Mouse (Mus musculus) megakaryocyte, embryonic 14.5 days (primary cell): Measurements from ENCODE around the gene Xrcc4. TPM values are rescaled to one million over a fixed set of nuclear protein-coding genes. Genes with fewer than 3 reads are reported as not detected.

ENCODE experiments used
- H3K27me3 ChIP-seq: replicated peaks from 2 replicates; pipeline ENCODE3; 2012; ENCODE audit warnings: inconsistent platforms
- H3K36me3 ChIP-seq: replicated peaks from 2 replicates; pipeline ENCODE3; 2012; ENCODE audit warnings: low read length, inconsistent platforms, mixed read lengths
- H3K4me1 ChIP-seq: 2 replicates; pipeline ENCODE4 v1.6.1; 2012; ENCODE audit warnings: inconsistent platforms
- H3K4me3 ChIP-seq: replicated peaks from 2 replicates; pipeline ENCODE3; 2012; ENCODE audit warnings: moderate library complexity, mild to moderate bottlenecking, inconsistent platforms
- H3K9me3 ChIP-seq: 2 replicates; pipeline ENCODE4 v1.6.1; 2012; ENCODE audit warnings: inconsistent platforms
- FLI1 ChIP-seq: IDR thresholded peaks from 2 replicates; pipeline ENCODE4 v1.6.1; 2012; ENCODE audit warnings: low read length, inconsistent platforms, mixed read lengths
- GATA1 ChIP-seq: IDR thresholded peaks from 3 replicates; pipeline ENCODE4 v1.6.1; 2012; ENCODE audit warnings: mixed read lengths, low read length, inconsistent platforms, borderline replicate concordance
- polyA plus RNA-seq: library from polyadenylated mRNA; stranded (reverse); fragments of >175 nt; gene quantifications from 2 replicates; pipeline ENCODE4 v1.2.3, GENCODE M21; 2012; ENCODE audit warnings: low replicate concordance; ENCODE audit not compliant: insufficient read depth

Xrcc4 gene
- polyA plus RNA-seq, 1 experiment = 0.38 TPM

DNA sequence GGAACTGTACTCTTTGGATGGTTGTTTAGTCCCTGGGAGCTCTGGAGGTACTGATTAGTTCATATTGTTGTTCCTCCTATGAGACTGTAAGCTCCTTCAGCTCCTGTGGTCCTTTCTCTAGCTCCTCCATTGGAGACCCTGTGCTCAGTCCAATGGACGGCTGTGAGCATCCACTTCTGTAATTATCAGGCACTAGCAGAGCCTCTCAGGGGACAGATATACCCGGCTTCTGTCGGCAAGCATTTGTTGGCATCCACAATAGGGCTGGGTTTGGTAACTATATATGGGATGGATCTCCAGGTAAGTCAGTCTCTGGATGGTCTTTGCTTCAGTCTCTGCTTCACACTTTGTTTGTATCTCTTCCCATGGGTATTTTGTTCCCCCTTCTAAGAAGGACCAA is 118.5 kb downstream of the Xrcc4 start:
- Histone ChIP-seq H3K36me3 (peaks cover 7% of the 10 kb centered on the region), H3K4me1 (peaks cover 3% of the 10 kb centered on the region; the same call in 1 of the 2 replicates), H3K27me3 (no peaks in the 10 kb centered on the region), H3K4me3 (no peak overlapping the region), H3K9me3 (no peaks in the 10 kb centered on the region)
- no peak for TF ChIP-seq FLI1
- no peak for TF ChIP-seq GATA1

- no peak for TF ChIP-seq FLI1
- TF ChIP-seq GATA1 = no peak
- Histone ChIP-seq H3K36me3 (peaks cover 7% of the 10 kb centered on the region), H3K4me3 (no peak overlapping the region), H3K27me3 (no peaks in the 10 kb centered on the region), H3K9me3 (no peaks in the 10 kb centered on the region), H3K4me1 (no peaks in the 10 kb centered on the region)
Observed at GRCm38 (mm10) chr13:89968671-89969070, 120.7 kb downstream of the Xrcc4 start.

GRCm38 (mm10) chr13:89944354-89944753 is 145.1 kb downstream of the Xrcc4 start:
- H3K4me3 ChIP-seq = no peak overlapping the region
- no peaks in the 10 kb centered on the region for H3K4me1 ChIP-seq
- H3K27me3 ChIP-seq = no peaks in the 10 kb centered on the region
- no peaks in the 10 kb centered on the region for H3K36me3 ChIP-seq
- no peaks in the 10 kb centered on the region for H3K9me3 ChIP-seq
- TF ChIP-seq GATA1 (no peak), FLI1 (no peak)

- H3K4me1 ChIP-seq = no peaks in the 10 kb centered on the region
- no peaks in the 10 kb centered on the region for H3K27me3 ChIP-seq
- no peak overlapping the region for H3K4me3 ChIP-seq
- peaks cover 4% of the 10 kb centered on the region for H3K36me3 ChIP-seq
- TF ChIP-seq FLI1 (no peak), GATA1 (no peak)
- H3K9me3 ChIP-seq = no peaks in the 10 kb centered on the region
Observed at GRCm38 (mm10) chr13:89929477-89929876, 159.9 kb downstream of the Xrcc4 start.

- H3K4me3 ChIP-seq = no peak overlapping the region
- no peak for TF ChIP-seq FLI1
- TF ChIP-seq GATA1 = no peak
Observed at GRCm38 (mm10) chr13:89918814-89919481, 170.5 kb downstream of the Xrcc4 start.

GRCm38 (mm10) chr13:89914332-89914731 is 175.1 kb downstream of the Xrcc4 start:
- Histone ChIP-seq H3K27me3 (no peaks in the 10 kb centered on the region), H3K4me1 (peaks cover 17% of the 10 kb centered on the region), H3K4me3 (no peak overlapping the region), H3K36me3 (peaks cover 5% of the 10 kb centered on the region), H3K9me3 (no peaks in the 10 kb centered on the region)
- TF ChIP-seq GATA1 (no peak), FLI1 (no peak)

More at GRCm38 (mm10) chr13:89918814-89919481, 170.5 kb downstream of the Xrcc4 start:
- no peaks in the 10 kb centered on the region for H3K9me3 ChIP-seq
- peaks cover 5% of the 10 kb centered on the region for H3K36me3 ChIP-seq
- no peaks in the 10 kb centered on the region for H3K27me3 ChIP-seq
- peaks cover 34% of the 10 kb centered on the region for H3K4me1 ChIP-seq

- Histone ChIP-seq H3K4me1 (peaks cover 14% of the 10 kb centered on the region), H3K27me3 (no peaks in the 10 kb centered on the region), H3K36me3 (peaks cover 9% of the 10 kb centered on the region), H3K9me3 (no peaks in the 10 kb centered on the region), H3K4me3 (no peak overlapping the region)
- TF ChIP-seq FLI1 (no peak), GATA1 (no peak)
Observed at GRCm38 (mm10) chr13:89913891-89914290, 175.5 kb downstream of the Xrcc4 start.

DNA sequence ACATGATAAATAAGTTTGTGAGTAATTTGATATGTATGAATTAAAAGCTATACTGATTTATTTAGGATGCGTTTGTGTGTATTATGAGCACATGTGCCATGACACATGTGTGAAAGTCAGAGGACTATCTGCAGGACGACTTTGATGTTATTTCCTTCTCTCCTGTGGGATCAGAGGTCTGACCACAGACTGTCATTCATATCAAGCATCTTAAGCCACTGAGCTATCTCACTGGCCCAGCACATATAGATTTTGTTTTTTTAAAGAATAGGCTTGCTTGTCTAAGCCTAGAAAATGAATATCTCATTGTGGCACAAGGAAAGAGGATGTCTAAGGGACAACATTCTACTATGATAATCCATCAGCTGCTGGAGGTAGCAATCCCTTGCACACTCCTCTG is 183.3 kb downstream of the Xrcc4 start:
- H3K9me3 ChIP-seq = no peaks in the 10 kb centered on the region
- H3K27me3 ChIP-seq = no peaks in the 10 kb centered on the region
- H3K36me3 ChIP-seq = peaks cover 5% of the 10 kb centered on the region
- no peak for TF ChIP-seq GATA1
- TF ChIP-seq FLI1 = no peak
- H3K4me1 ChIP-seq = peaks cover 37% of the 10 kb centered on the region
- H3K4me3 ChIP-seq = no peak overlapping the region

DNA sequence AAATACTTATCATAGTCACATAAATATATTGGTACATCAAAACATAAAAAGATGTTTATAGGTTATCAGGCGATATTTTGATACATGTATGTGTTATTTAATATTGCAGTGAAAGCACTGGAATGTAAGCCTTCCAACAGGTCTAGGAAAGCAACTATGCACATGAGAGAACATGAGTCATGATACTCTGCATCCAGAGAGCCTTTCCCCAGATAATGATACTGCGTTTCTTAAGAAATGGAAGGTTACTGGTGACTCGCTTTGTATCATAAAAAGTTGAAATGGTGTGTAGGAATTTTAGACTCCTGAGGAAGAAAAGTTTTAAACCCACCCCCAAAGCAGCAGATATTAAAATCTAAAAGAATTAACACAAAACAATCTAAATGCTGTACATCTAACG is 190.3 kb downstream of the Xrcc4 start:
- TF ChIP-seq GATA1 (no peak), FLI1 (no peak)
- H3K4me1 ChIP-seq = peaks cover 33% of the 10 kb centered on the region
- H3K9me3 ChIP-seq = no peaks in the 10 kb centered on the region
- H3K36me3 ChIP-seq = no peaks in the 10 kb centered on the region
- no peak overlapping the region for H3K4me3 ChIP-seq
- H3K27me3 ChIP-seq = no peaks in the 10 kb centered on the region

DNA sequence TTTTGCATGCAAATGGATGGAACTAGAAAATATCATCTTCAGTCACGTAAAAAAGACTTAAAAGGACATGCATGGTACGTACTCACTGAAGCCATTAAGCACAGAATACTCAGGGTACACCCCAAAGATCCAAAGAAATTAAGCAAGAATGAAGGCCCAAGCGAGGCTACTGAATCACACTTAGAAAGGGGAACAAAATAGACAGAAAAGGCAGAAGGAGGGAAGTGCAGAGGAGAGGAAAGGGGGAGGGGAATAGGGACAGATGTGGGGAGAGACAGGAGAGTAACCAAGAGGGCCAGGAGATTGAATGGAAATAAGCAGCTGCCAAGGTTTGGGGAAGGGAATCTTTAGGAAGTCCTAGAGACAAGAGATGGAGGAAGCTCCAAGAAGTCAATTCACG is 197.3 kb downstream of the Xrcc4 start:
- Histone ChIP-seq H3K4me3 (no peak overlapping the region), H3K27me3 (no peaks in the 10 kb centered on the region), H3K9me3 (no peaks in the 10 kb centered on the region), H3K36me3 (no peaks in the 10 kb centered on the region), H3K4me1 (peaks cover 31% of the 10 kb centered on the region)
- TF ChIP-seq FLI1 = no peak
- TF ChIP-seq GATA1 = no peak

GRCm38 (mm10) chr13:89890159-89890558 is 199.2 kb downstream of the Xrcc4 start:
- H3K4me1 ChIP-seq = peaks cover 30% of the 10 kb centered on the region
- peak overlapping the region; percentile 50 for H3K4me3 ChIP-seq
- TF ChIP-seq FLI1 = no peak
- H3K36me3 ChIP-seq = no peaks in the 10 kb centered on the region
- no peaks in the 10 kb centered on the region for H3K27me3 ChIP-seq
- no peaks in the 10 kb centered on the region for H3K9me3 ChIP-seq
